Mouse (Mus musculus): Measurements from ENCODE around the gene Cep19. TPM values are rescaled to one million over a fixed set of nuclear protein-coding genes. Genes with fewer than 3 reads are reported as not detected.

The Cep19 gene
- polyA plus RNA-seq, 1 experiment from 2014 or later, result 5.3 TPM

DNA sequence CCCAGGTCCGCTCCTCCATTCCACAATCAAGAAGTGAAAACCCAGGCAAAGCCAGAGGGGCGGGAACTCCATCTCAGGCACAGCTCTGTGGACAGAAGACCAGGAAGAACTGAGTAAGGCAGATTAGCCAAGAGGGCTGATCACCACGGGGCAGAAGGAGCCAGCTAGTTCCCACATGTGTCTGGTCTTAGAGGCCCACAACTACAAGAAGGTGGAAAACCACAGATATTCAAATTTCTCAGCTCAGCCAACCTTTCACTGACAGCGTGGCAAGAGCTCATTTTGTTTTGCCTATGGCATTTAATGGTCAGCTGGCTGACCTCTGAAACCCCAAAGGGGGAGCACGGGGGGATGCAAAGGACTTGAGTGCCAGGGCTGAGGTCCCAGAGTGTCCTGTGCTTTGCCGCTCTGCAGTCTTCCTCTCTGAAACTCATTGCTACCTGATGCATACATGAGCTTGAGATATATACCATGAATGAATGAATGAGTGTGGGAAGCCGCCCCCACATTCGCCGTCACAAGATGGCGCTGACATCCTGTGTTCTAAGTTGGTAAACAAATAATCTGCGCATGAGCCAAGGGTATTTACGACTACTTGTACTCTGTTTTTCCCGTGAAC is 48.1 kb downstream of the Cep19 start:
- H3K4me3 ChIP-seq (ENCODE audit: low read depth, low read length), result no peak overlapping the region
- peaks cover 17% of the 10 kb centered on the region for H3K9me3 ChIP-seq (ENCODE audit: low read length)
- H3K4me2 ChIP-seq (ENCODE audit: low read depth, low read length), result no peak overlapping the region
- ATAC-seq, result peak; percentile 48
- no peak overlapping the region for H3K9ac ChIP-seq (replicated peaks)
- no peak overlapping the region for H3K27ac ChIP-seq (ENCODE audit: low read depth)
- no peaks in the 10 kb centered on the region for H3K27me3 ChIP-seq (ENCODE audit: insufficient read depth, low read length)
- no peaks in the 10 kb centered on the region for H3K4me1 ChIP-seq (ENCODE audit: insufficient read depth)
- peaks cover 42% of the 10 kb centered on the region for H3K36me3 ChIP-seq (replicated peaks; ENCODE audit: insufficient read depth, low read length)
- TF ChIP-seq EP300 (IDR thresholded peaks at IDR 0.05; ENCODE audit: low read depth) (no peak), CTCF (IDR thresholded peaks at IDR 0.05; ENCODE audit: low read depth) (0 out of 2 replicates have a peak, but pooled peaks have one; percentile 22)
- 68% methylated on average over 10 of the region's 13 CpGs for WGBS (ENCODE audit: insufficient replicate concordance)
- DNase-seq, result no peak

DNA sequence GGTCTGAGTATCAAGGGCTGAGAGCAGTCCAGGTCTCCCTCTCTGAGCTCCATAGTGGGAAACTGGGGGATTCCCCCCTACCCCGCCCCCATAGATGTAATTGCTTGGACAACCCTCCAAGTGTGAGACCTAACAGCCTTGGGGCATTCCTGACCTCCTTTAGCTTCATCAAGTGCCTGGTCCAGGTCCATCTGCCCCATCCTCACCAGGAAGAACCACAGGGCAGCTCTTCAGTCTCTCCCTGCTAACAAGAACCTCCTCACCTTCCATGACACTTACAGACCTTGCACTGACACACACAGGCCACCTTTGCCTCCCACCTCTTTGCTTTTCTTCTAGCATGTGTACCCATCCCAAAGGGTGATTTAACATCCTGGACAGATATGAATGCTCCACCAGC is 54.4 kb downstream of the Cep19 start:
- Histone ChIP-seq H3K4me2 (ENCODE audit: low read depth, low read length) (no peak overlapping the region), H3K4me3 (ENCODE audit: low read depth, low read length) (no peak overlapping the region), H3K9me3 (ENCODE audit: low read length) (no peaks in the 10 kb centered on the region), H3K27me3 (ENCODE audit: insufficient read depth, low read length) (no peaks in the 10 kb centered on the region), H3K9ac (replicated peaks) (no peak overlapping the region), H3K36me3 (replicated peaks; ENCODE audit: insufficient read depth, low read length) (peaks cover 28% of the 10 kb centered on the region), H3K4me1 (ENCODE audit: insufficient read depth) (peaks cover 6% of the 10 kb centered on the region; the same call in 1 of the 2 replicates), H3K27ac (ENCODE audit: low read depth) (no peak overlapping the region)
- ATAC-seq (no peak), DNase-seq (no peak)
- 86% methylated on average over 1 of the region's 1 CpGs for WGBS (ENCODE audit: insufficient replicate concordance)
- TF ChIP-seq CTCF (IDR thresholded peaks at IDR 0.05; ENCODE audit: low read depth) (no peak), EP300 (IDR thresholded peaks at IDR 0.05; ENCODE audit: low read depth) (no peak)

DNA sequence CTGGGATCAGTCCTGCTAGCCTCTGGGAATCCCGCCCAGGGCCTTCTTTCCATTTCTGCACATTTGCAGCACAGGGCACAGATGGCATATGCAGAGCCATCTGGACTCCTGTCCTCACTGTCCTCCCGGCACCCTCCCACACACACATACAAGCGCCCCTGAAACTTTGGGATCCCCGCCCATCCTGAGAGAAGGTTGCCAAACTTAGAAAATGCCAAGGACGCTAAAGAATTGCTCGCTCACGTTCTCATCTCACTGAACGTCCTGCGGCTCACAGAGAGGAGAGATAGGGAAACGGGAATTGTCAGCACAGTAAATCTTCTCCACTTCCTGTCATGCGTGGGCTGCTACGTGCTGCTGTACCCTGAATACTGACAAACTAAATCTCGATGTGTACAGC is 54.8 kb downstream of the Cep19 start:
- H3K9me3 ChIP-seq (ENCODE audit: low read length), result no peaks in the 10 kb centered on the region
- DNase-seq (no peak), ATAC-seq (no peak)
- H3K27me3 ChIP-seq (ENCODE audit: insufficient read depth, low read length), result no peaks in the 10 kb centered on the region
- peaks cover 28% of the 10 kb centered on the region for H3K36me3 ChIP-seq (replicated peaks; ENCODE audit: insufficient read depth, low read length)
- no peak overlapping the region for H3K27ac ChIP-seq (ENCODE audit: low read depth)
- H3K4me3 ChIP-seq (ENCODE audit: low read depth, low read length), result no peak overlapping the region
- H3K4me2 ChIP-seq (ENCODE audit: low read depth, low read length), result 0 out of 2 replicates have a peak overlapping the region, but pooled peaks have one; percentile 26
- no peak overlapping the region for H3K9ac ChIP-seq (replicated peaks)
- peaks cover 6% of the 10 kb centered on the region; the same call in 1 of the 2 replicates for H3K4me1 ChIP-seq (ENCODE audit: insufficient read depth)
- no peak for TF ChIP-seq EP300 (IDR thresholded peaks at IDR 0.05; ENCODE audit: low read depth)
- TF ChIP-seq CTCF (IDR thresholded peaks at IDR 0.05; ENCODE audit: low read depth), result no peak
- WGBS (ENCODE audit: insufficient replicate concordance), result 68% methylated on average over 13 of the region's 13 CpGs

DNA sequence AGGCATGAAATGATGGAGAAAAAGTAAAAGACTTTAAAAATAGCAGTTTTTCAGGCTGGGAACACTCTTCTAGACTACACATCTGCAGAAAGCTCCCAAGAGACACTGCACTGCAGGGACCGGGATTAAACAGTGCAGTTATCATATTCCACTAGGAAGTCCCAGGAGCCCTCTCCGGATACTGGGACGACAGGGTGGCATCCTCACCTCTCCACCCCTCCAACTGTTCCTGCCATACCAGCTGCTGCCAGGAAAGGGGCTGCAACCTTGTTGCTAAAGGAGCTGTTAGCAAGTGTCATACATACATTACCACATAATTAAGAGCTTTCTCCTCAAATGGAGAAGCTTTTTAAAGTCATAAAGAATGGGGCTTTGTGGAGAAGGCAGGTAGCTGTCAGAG is 57.1 kb downstream of the Cep19 start:
- TF ChIP-seq CTCF (IDR thresholded peaks at IDR 0.05; ENCODE audit: low read depth) (no peak), EP300 (IDR thresholded peaks at IDR 0.05; ENCODE audit: low read depth) (no peak)
- H3K9ac ChIP-seq (replicated peaks), result no peak overlapping the region; the same call in 1 of the 2 replicates
- no peak overlapping the region for H3K4me2 ChIP-seq (ENCODE audit: low read depth, low read length)
- DNase-seq (no peak), ATAC-seq (peak; percentile 6; the same call in 1 of the 2 replicates)
- H3K4me3 ChIP-seq (ENCODE audit: low read depth, low read length), result no peak overlapping the region
- peaks cover 6% of the 10 kb centered on the region; the same call in 1 of the 2 replicates for H3K4me1 ChIP-seq (ENCODE audit: insufficient read depth)
- 60% methylated on average over 3 of the region's 3 CpGs for WGBS (ENCODE audit: insufficient replicate concordance)
- peaks cover 28% of the 10 kb centered on the region for H3K36me3 ChIP-seq (replicated peaks; ENCODE audit: insufficient read depth, low read length)
- H3K27ac ChIP-seq (ENCODE audit: low read depth), result peak overlapping the region; percentile 85
- no peaks in the 10 kb centered on the region for H3K9me3 ChIP-seq (ENCODE audit: low read length)
- no peaks in the 10 kb centered on the region for H3K27me3 ChIP-seq (ENCODE audit: insufficient read depth, low read length)

DNA sequence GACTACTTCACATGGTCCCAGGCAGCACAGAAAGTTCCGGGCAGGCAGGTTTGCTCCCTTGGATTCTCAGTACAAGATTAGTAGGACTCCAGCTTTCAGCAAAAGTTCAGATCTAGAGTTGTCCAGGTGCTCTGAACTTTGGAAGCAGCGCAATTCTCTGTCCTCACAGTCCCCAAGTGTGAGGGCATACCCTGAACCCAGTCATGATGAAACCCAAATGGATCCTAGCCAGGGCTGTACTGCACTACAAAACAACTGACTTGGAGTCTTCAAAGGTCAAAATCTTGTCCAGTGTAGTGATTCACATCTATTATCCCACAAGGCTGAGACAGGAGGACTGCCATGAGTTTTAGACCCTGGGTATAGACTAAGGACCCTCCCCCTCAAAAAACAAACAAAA is 57.8 kb downstream of the Cep19 start:
- DNase-seq (peak; percentile 58), ATAC-seq (peak; percentile 99)
- Histone ChIP-seq H3K4me3 (ENCODE audit: low read depth, low read length) (no peak overlapping the region), H3K9ac (replicated peaks) (no peak overlapping the region; the same call in 1 of the 2 replicates), H3K27ac (ENCODE audit: low read depth) (peak overlapping the region; percentile 85), H3K36me3 (replicated peaks; ENCODE audit: insufficient read depth, low read length) (peaks cover 28% of the 10 kb centered on the region), H3K4me2 (ENCODE audit: low read depth, low read length) (no peak overlapping the region), H3K4me1 (ENCODE audit: insufficient read depth) (peaks cover 6% of the 10 kb centered on the region; the same call in 1 of the 2 replicates), H3K9me3 (ENCODE audit: low read length) (no peaks in the 10 kb centered on the region), H3K27me3 (ENCODE audit: insufficient read depth, low read length) (no peaks in the 10 kb centered on the region)
- 76% methylated on average over 2 of the region's 2 CpGs for WGBS (ENCODE audit: insufficient replicate concordance)
- TF ChIP-seq CTCF (IDR thresholded peaks at IDR 0.05; ENCODE audit: low read depth) (no peak), EP300 (IDR thresholded peaks at IDR 0.05; ENCODE audit: low read depth) (peak; percentile 37)

Other genes with a start within 250 kb of the Cep19 start
- 0.12 and 0.14 TPM in 2 replicates for gene Meltf, start 221.0 kb upstream of the Cep19 start, polyA plus RNA-seq (2015; fragmentation: Nextera tagmentation; extraction: Ambion mirVana)
- 0.18 and 0.47 TPM in 2 replicates for gene Pigz, start 165.9 kb upstream of the Cep19 start, polyA plus RNA-seq (2015; fragmentation: Nextera tagmentation; extraction: Ambion mirVana)
- gene 0610012G03Rik, start 151.3 kb upstream of the Cep19 start, polyA plus RNA-seq (2015; fragmentation: Nextera tagmentation; extraction: Ambion mirVana), result 58.1 and 58.4 TPM in 2 replicates
- gene Ncbp2, start 151.3 kb upstream of the Cep19 start, polyA plus RNA-seq (2015; fragmentation: Nextera tagmentation; extraction: Ambion mirVana), result 20.4 and 21.4 TPM in 2 replicates
- gene Senp5, start 96.5 kb upstream of the Cep19 start, polyA plus RNA-seq (2015; fragmentation: Nextera tagmentation; extraction: Ambion mirVana), result 3.7 and 3.8 TPM in 2 replicates
- gene Pak2, start 20.5 kb upstream of the Cep19 start, polyA plus RNA-seq (2015; fragmentation: Nextera tagmentation; extraction: Ambion mirVana), result 9.1 and 10.3 TPM in 2 replicates
- 65.3 and 66.6 TPM in 2 replicates for gene Pigx, start 60 bp upstream of the Cep19 start, polyA plus RNA-seq (2015; fragmentation: Nextera tagmentation; extraction: Ambion mirVana)
- 18.5 and 20.5 TPM in 2 replicates for gene Nrros, start 65.8 kb downstream of the Cep19 start, polyA plus RNA-seq (2015; fragmentation: Nextera tagmentation; extraction: Ambion mirVana)
- gene Bex6, start 80.0 kb downstream of the Cep19 start, polyA plus RNA-seq (2015; fragmentation: Nextera tagmentation; extraction: Ambion mirVana), result 0.94 and 1.2 TPM in 2 replicates
- gene Fbxo45, start 147.4 kb downstream of the Cep19 start, polyA plus RNA-seq (2015; fragmentation: Nextera tagmentation; extraction: Ambion mirVana), result 3.1 and 3.4 TPM in 2 replicates
- gene Wdr53, start 147.4 kb downstream of the Cep19 start, polyA plus RNA-seq (2015; fragmentation: Nextera tagmentation; extraction: Ambion mirVana), result 10.7 and 10.8 TPM in 2 replicates
- not detected in 2 replicates for gene Smco1, start 171.7 kb downstream of the Cep19 start, polyA plus RNA-seq (2015; fragmentation: Nextera tagmentation; extraction: Ambion mirVana)
- 8.7 and 10.7 TPM in 2 replicates for gene Rnf168, start 177.7 kb downstream of the Cep19 start, polyA plus RNA-seq (2015; fragmentation: Nextera tagmentation; extraction: Ambion mirVana)
- 4.7 and 4.8 TPM in 2 replicates for gene Ubxn7, start 232.5 kb downstream of the Cep19 start, polyA plus RNA-seq (2015; fragmentation: Nextera tagmentation; extraction: Ambion mirVana)